Mouse (Mus musculus) stomach, embryonic 15.5 days (tissue): ENCODE measurements around the gene Pfkm. TPM values are rescaled to one million over a fixed set of nuclear protein-coding genes. Genes with fewer than 3 reads are reported as not detected.
A peak's percentile ranks its signal among the peaks of the same experiment; 100 is the strongest.

Experiments used
- ATAC-seq: fragments of 200-750 bp; cut with Nextera tagmentation; 2 replicates; pipeline ENCODE4 v1.8.0; 2017; ENCODE audit warnings: low read depth, moderate number of reproducible peaks, moderate TSS enrichment; ENCODE audit not compliant: insufficient read depth, low FRiP score
- H3K27ac ChIP-seq: fragments of 300-500 bp; sonication (generic); 2 replicates; pipeline ENCODE4 v1.5.1; 2015; ENCODE audit warnings: mild to moderate bottlenecking, inconsistent platforms
- H3K27me3 ChIP-seq: fragments of 300-500 bp; sonication (generic); replicated peaks from 2 replicates; pipeline ENCODE4 v1.6.1; 2015; ENCODE audit warnings: inconsistent platforms
- H3K36me3 ChIP-seq: fragments of 300-500 bp; sonication (generic); 2 replicates; pipeline ENCODE4 v1.6.1; 2015; ENCODE audit warnings: inconsistent platforms
- H3K4me1 ChIP-seq: fragments of 300-500 bp; sonication (generic); 2 replicates; pipeline ENCODE4 v1.6.1; 2015; ENCODE audit warnings: inconsistent platforms
- H3K4me2 ChIP-seq: fragments of 300-500 bp; sonication (generic); 2 replicates; pipeline ENCODE4 v1.6.1; 2015; ENCODE audit warnings: mild to moderate bottlenecking, inconsistent platforms
- H3K4me3 ChIP-seq: fragments of 300-500 bp; sonication (generic); replicated peaks from 2 replicates; pipeline ENCODE4 v1.5.1; 2015; ENCODE audit warnings: inconsistent platforms
- H3K9ac ChIP-seq: fragments of 300-500 bp; sonication (generic); 2 replicates; pipeline ENCODE4 v1.6.1; 2015; ENCODE audit warnings: inconsistent platforms
- H3K9me3 ChIP-seq: fragments of 300-500 bp; sonication (generic); 2 replicates; pipeline ENCODE4 v1.6.1; 2016; ENCODE audit warnings: inconsistent platforms
- WGBS: fragments of 180-500 bp; shearing (Covaris S2); methylation state at CpG from one replicate; pipeline ENCODE4 v1.1.7; 2015; 5-methylcytosine and 5-hydroxymethylcytosine counted together
- polyA plus RNA-seq: library from polyadenylated mRNA; unstranded; fragments of >200 nt; fragmentation: Nextera tagmentation; extraction: Ambion mirVana; gene quantifications from 2 replicates; pipeline ENCODE4 v1.2.1, GENCODE M21; 2015

The Pfkm gene
- polyA plus RNA-seq, 1 experiment from 2014 or later, result 28.3 TPM

GRCm38 (mm10) chr15:98181132-98181711 is 88.8 kb downstream of the Pfkm start:
- no peaks in the 10 kb centered on the region for H3K36me3 ChIP-seq

More at GRCm38 (mm10) chr15:98181132-98181711, 88.8 kb downstream of the Pfkm start:
- Histone ChIP-seq H3K9me3 (no peaks in the 10 kb centered on the region), H3K4me3 (peak overlapping the region; percentile 54), H3K4me1 (0 out of 2 replicates have a peak, but pooled peaks cover 5% of the 10 kb centered on the region), H3K4me2 (peak overlapping the region; percentile 70), H3K27me3 (no peaks in the 10 kb centered on the region), H3K9ac (no peak overlapping the region), H3K27ac (peak overlapping the region; percentile 52)
- WGBS, result under 1% methylated on average over 30 of the region's 30 CpGs
- ATAC-seq, result peak; percentile 98

Other genes with a start within 250 kb of the Pfkm start
- 22.1 and 23.6 TPM in 2 replicates for gene Hdac7, start 248.1 kb upstream of the Pfkm start, polyA plus RNA-seq
- 1.7 and 2.5 TPM in 2 replicates for gene Vdr, start 182.0 kb upstream of the Pfkm start, polyA plus RNA-seq
- gene Tmem106c, start 128.4 kb upstream of the Pfkm start, polyA plus RNA-seq, result 41.9 and 44.0 TPM in 2 replicates
- gene Col2a1, start 87.9 kb upstream of the Pfkm start, polyA plus RNA-seq, result 2.5 and 3.3 TPM in 2 replicates
- 27.9 and 29.0 TPM in 2 replicates for gene Senp1, start 1.2 kb downstream of the Pfkm start, polyA plus RNA-seq
- gene Asb8, start 73.0 kb downstream of the Pfkm start, polyA plus RNA-seq, result 42.8 and 43.7 TPM in 2 replicates
- 1.6 and 2.0 TPM in 2 replicates for gene Ccdc184, start 74.6 kb downstream of the Pfkm start, polyA plus RNA-seq
- gene Olfr288, start 103.0 kb downstream of the Pfkm start, polyA plus RNA-seq, result not detected in 2 replicates
- not detected in 2 replicates for gene Gm44579, start 128.4 kb downstream of the Pfkm start, polyA plus RNA-seq
- gene Olfr287, start 128.5 kb downstream of the Pfkm start, polyA plus RNA-seq, result not detected in 2 replicates
- not detected in 2 replicates for gene Olfr286, start 141.9 kb downstream of the Pfkm start, polyA plus RNA-seq
- gene H1fnt, start 164.7 kb downstream of the Pfkm start, polyA plus RNA-seq, result not detected in 2 replicates
- 0.55 and 0.62 TPM in 2 replicates for gene Zfp641, start 203.6 kb downstream of the Pfkm start, polyA plus RNA-seq
- not detected in 2 replicates for gene Olfr285, start 224.8 kb downstream of the Pfkm start, polyA plus RNA-seq
- gene Olfr284, start 248.4 kb downstream of the Pfkm start, polyA plus RNA-seq, result not detected in 2 replicates